11 mouse cellular contexts compared by ENCODE assay signal in the genomic region with DNA sequence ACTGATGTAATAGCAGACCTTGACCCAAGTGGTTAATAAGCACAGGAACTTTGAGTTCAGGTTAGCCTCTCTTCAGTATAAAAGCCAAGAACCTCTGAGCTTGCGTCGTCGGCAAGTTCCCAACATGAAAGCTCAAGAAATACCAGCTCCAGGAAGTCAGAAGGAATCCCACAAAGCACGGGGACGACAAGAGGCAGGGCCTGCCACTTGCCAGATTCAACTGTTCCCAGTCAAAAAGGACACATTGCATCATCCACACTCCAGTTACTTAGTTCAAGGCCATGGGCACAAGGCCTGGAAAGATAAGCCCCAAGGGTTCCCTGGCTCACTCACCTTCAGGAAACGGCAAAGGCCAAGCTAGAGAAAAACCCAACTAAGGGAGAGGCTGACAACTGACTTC. TPM values are rescaled to one million over a fixed set of nuclear protein-coding genes. Genes with fewer than 3 reads are reported as not detected.
DNase-seq lines count a peak whose midpoint lies in the region; ATAC-seq and TF ChIP-seq lines count a peak whose summit lies in the region.
"Had no signal": no experiment of that assay in that cellular context is flagged by ENCODE, and none has a peak within 500 bp of the region (broad histone marks: within the 10 kb centered on the region; RNA-seq: fewer than 3 reads in every experiment).

No protein-coding gene starts in this region.

- H3K9ac ChIP-seq in kidney, embryonic 16.5 days (replicated peaks; ENCODE audit: low read length), result no peak overlapping the region
- H3K9ac ChIP-seq in heart, postnatal 0 days (replicated peaks; ENCODE audit: low read depth, low read length), result no peak overlapping the region
- no peak overlapping the region for H3K9ac ChIP-seq in lung, postnatal 0 days (replicated peaks; ENCODE audit: low read depth)
- H3K9ac ChIP-seq: hindbrain, embryonic 13.5 days; neural tube, embryonic 12.5 days had no signal

- DNase-seq in kidney, adult 11 months, result peak; percentile 68
- peak; percentile 81 for DNase-seq in adrenal gland, adult 8-10 months
- no peak for DNase-seq in heart, postnatal 0 days (ENCODE audit: low spot score)
- DNase-seq in lung, postnatal 0 days (ENCODE audit: low spot score), result peak; percentile 74
- DNase-seq in layer of hippocampus, postnatal 36 days, result no peak
- no peak for DNase-seq in thymus, postnatal 25 days
- no peak for DNase-seq in spleen, adult 18-20 months

- ATAC-seq in kidney, embryonic 16.5 days (ENCODE audit: low FRiP score, low TSS enrichment), result no peak
- ATAC-seq in heart, postnatal 0 days (ENCODE audit: insufficient read depth, low read depth), result no peak
- no peak for ATAC-seq in lung, postnatal 0 days

- H3K27me3 ChIP-seq in kidney, embryonic 16.5 days (ENCODE audit: insufficient read depth, low read length), result no peaks in the 10 kb centered on the region
- no peaks in the 10 kb centered on the region for H3K27me3 ChIP-seq in heart, postnatal 0 days (ENCODE audit: control insufficient read depth, insufficient read depth, low read length)
- no peaks in the 10 kb centered on the region for H3K27me3 ChIP-seq in lung, postnatal 0 days (replicated peaks; ENCODE audit: insufficient read depth, low read length)
- H3K27me3 ChIP-seq: hindbrain, embryonic 13.5 days; neural tube, embryonic 12.5 days had no signal

- H3K27ac ChIP-seq in kidney, embryonic 16.5 days (ENCODE audit: low read length), result no peak overlapping the region
- peak overlapping the region; percentile 64; the same call in 1 of the 2 replicates for H3K27ac ChIP-seq in heart, postnatal 0 days (ENCODE audit: low read depth)
- H3K27ac ChIP-seq in lung, postnatal 0 days (ENCODE audit: low read length), result peak overlapping the region; percentile 65; the same call in 1 of the 2 replicates
- H3K27ac ChIP-seq: hindbrain, embryonic 13.5 days; left cerebral cortex, adult 2 months; neural tube, embryonic 12.5 days had no signal

- H3K4me3 ChIP-seq in kidney, embryonic 16.5 days (ENCODE audit: low read length), result no peak overlapping the region
- no peak overlapping the region for H3K4me3 ChIP-seq in heart, postnatal 0 days (ENCODE audit: low read depth, low read length)
- no peak overlapping the region for H3K4me3 ChIP-seq in lung, postnatal 0 days (ENCODE audit: low read depth, low read length)
- H3K4me3 ChIP-seq: hindbrain, embryonic 13.5 days; left cerebral cortex, adult 2 months; neural tube, embryonic 12.5 days had no signal

- H3K4me2 ChIP-seq in kidney, embryonic 16.5 days (replicated peaks; ENCODE audit: low read depth, low read length), result no peak overlapping the region
- H3K4me2 ChIP-seq in heart, postnatal 0 days (ENCODE audit: low read depth, low read length), result no peak overlapping the region
- H3K4me2 ChIP-seq in lung, postnatal 0 days (replicated peaks; ENCODE audit: low read depth, low read length), result no peak overlapping the region

- H3K36me3 ChIP-seq in kidney, embryonic 16.5 days (ENCODE audit: insufficient read depth, low read length), result peaks cover 41% of the 10 kb centered on the region
- H3K36me3 ChIP-seq in heart, postnatal 0 days (replicated peaks; ENCODE audit: control insufficient read depth, insufficient read depth, low read length), result peaks cover 27% of the 10 kb centered on the region; the same call in 1 of the 2 replicates
- no peaks in the 10 kb centered on the region; the same call in 1 of the 2 replicates for H3K36me3 ChIP-seq in lung, postnatal 0 days (ENCODE audit: insufficient read depth, low read length)

- no peak for TF ChIP-seq EP300 in heart, postnatal 0 days (IDR thresholded peaks at IDR 0.05; ENCODE audit: low read depth)
- 0 out of 2 replicates have a peak, but pooled peaks have one; percentile 16 for TF ChIP-seq EP300 in lung, postnatal 0 days (IDR thresholded peaks at IDR 0.05)

- no peak for TF ChIP-seq CTCF in heart, postnatal 0 days (IDR thresholded peaks at IDR 0.05; ENCODE audit: low read depth)
- no peak for TF ChIP-seq CTCF in lung, postnatal 0 days (IDR thresholded peaks at IDR 0.05)

- H3K4me1 ChIP-seq in kidney, embryonic 16.5 days (ENCODE audit: insufficient read depth, low read length), result peaks cover 21% of the 10 kb centered on the region
- H3K4me1 ChIP-seq in heart, postnatal 0 days (ENCODE audit: control insufficient read depth, insufficient read depth), result peaks cover 12% of the 10 kb centered on the region
- H3K4me1 ChIP-seq in lung, postnatal 0 days (ENCODE audit: insufficient read depth, low read depth, low read length), result peaks cover 8% of the 10 kb centered on the region; the same call in 1 of the 2 replicates

- peaks cover 3% of the 10 kb centered on the region; the same call in 1 of the 2 replicates for H3K9me3 ChIP-seq in kidney, embryonic 16.5 days (ENCODE audit: low read length)
- peaks cover 6% of the 10 kb centered on the region for H3K9me3 ChIP-seq in heart, postnatal 0 days (replicated peaks; ENCODE audit: control insufficient read depth, low read length)
- no peaks in the 10 kb centered on the region for H3K9me3 ChIP-seq in lung, postnatal 0 days (ENCODE audit: low read length)

- 92% methylated on average over 6 of the region's 6 CpGs for WGBS in kidney, embryonic 16.5 days
- 68% methylated on average over 6 of the region's 6 CpGs for WGBS in heart, postnatal 0 days
- WGBS in lung, postnatal 0 days, result 64% methylated on average over 6 of the region's 6 CpGs

RNA-seq across cellular contexts. Expression of gene Mcfd2, which starts 2.3 kb away (rescaled TPM):
- 132 and 151 TPM in 2 replicates for polyA plus RNA-seq in kidney, embryonic 16.5 days (2015; fragmentation: Nextera tagmentation; extraction: Ambion mirVana)
- 100 to 1,000 TPM; 212 to 358 (median 282) TPM for total RNA-seq in adrenal gland, adult 8-10 months (2022)
- 71.0 and 78.3 TPM in 2 replicates for total RNA-seq in heart, postnatal 0 days (2014; rRNA removed; ENCODE audit: low replicate concordance)
- polyA plus RNA-seq in heart, postnatal 0 days (2015; fragmentation: Nextera tagmentation; extraction: Ambion mirVana), result 75.1 and 77.2 TPM in 2 replicates
- polyA plus RNA-seq in lung, postnatal 0 days (2015; fragmentation: Nextera tagmentation; extraction: Ambion mirVana), result 132 and 145 TPM in 2 replicates
- total RNA-seq in layer of hippocampus, postnatal 36 days (2021), result 10 to 100 TPM; 60.7 to 62.7 TPM

RNA-seq across cellular contexts. Expression of gene Ttc7, which starts 19.3 kb away (rescaled TPM):
- 8.7 and 9.4 TPM in 2 replicates for polyA plus RNA-seq in kidney, embryonic 16.5 days (2015; fragmentation: Nextera tagmentation; extraction: Ambion mirVana)
- total RNA-seq in adrenal gland, adult 8-10 months (2022), result 10 to 100 TPM; 13.5 to 18.6 (median 15.2) TPM
- 3.5 and 6.7 TPM in 2 replicates for total RNA-seq in heart, postnatal 0 days (2014; rRNA removed; ENCODE audit: low replicate concordance)
- polyA plus RNA-seq in heart, postnatal 0 days (2015; fragmentation: Nextera tagmentation; extraction: Ambion mirVana), result 2.5 and 2.7 TPM in 2 replicates
- polyA plus RNA-seq in lung, postnatal 0 days (2015; fragmentation: Nextera tagmentation; extraction: Ambion mirVana), result 14.2 and 16.4 TPM in 2 replicates
- 1 to 10 TPM; 6.3 to 8.8 TPM for total RNA-seq in layer of hippocampus, postnatal 36 days (2021)

Comparison
In these comparisons a context has a peak if more than half of its experiments do, and no peak if none do; other contexts are left out.
1. DNase-seq: peak in kidney, adult 11 months (single experiment), adrenal gland, adult 8-10 months (single experiment) and lung, postnatal 0 days (single experiment); none in heart, postnatal 0 days (single experiment), layer of hippocampus, postnatal 36 days (0 of 2), thymus, postnatal 25 days (single experiment) and spleen, adult 18-20 months (0 of 2).